Mouse (Mus musculus) MEL (cell line): ENCODE measurements around the gene Slc34a1. TPM values are rescaled to one million over a fixed set of nuclear protein-coding genes. Genes with fewer than 3 reads are reported as not detected.
A peak's percentile ranks its signal among the peaks of the same experiment; 100 is the strongest.

Experiments
- DNase-seq: peaks from one replicate; pipeline ENCODE4 v3.0.0; 2011; ENCODE audit warnings: low read depth, low spot score
- H3K27ac ChIP-seq: 2 replicates; pipeline ENCODE4 v1.5.1; 2012; ENCODE audit warnings: low read depth, mild to moderate bottlenecking, control low read depth, low read length, moderate library complexity; ENCODE audit not compliant: control insufficient read depth
- H3K27me3 ChIP-seq, 2 experiments: fragments of 150-350 bp in 1 of 2; sonication (generic) in 1 of 2; 2 replicates each; pipeline ENCODE4 v1.6.1; 2012; ENCODE audit warnings: low read length in 2 of 2, mild to moderate bottlenecking in 2 of 2, improper control_type of control experiment in 1 of 2, moderate library complexity in 1 of 2; ENCODE audit not compliant: insufficient read depth in 2 of 2, control insufficient read depth in 1 of 2
- H3K36me3 ChIP-seq, 2 experiments: 2 replicates each; pipeline ENCODE4 v1.6.1; 2012 to 2014; ENCODE audit warnings: low read length in 2 of 2, improper control_type of control experiment in 1 of 2, inconsistent platforms in 1 of 2, mild to moderate bottlenecking in 1 of 2; ENCODE audit not compliant: insufficient read depth in 2 of 2, control insufficient read depth in 1 of 2
- H3K4me1 ChIP-seq, 2 experiments: fragments of 150-350 bp in 1 of 2; sonication (generic) in 1 of 2; 2 replicates each; pipeline ENCODE4 v1.6.1; 2012; ENCODE audit warnings: low read length in 2 of 2, improper control_type of control experiment in 1 of 2, mild to moderate bottlenecking in 1 of 2; ENCODE audit not compliant: insufficient read depth in 2 of 2, control insufficient read depth in 1 of 2
- H3K4me3 ChIP-seq, 2 experiments: fragments of 150-350 bp in 1 of 2; sonication (generic) in 1 of 2; 2 replicates each; pipeline ENCODE4 v1.5.1; 2012; ENCODE audit warnings: low read depth in 2 of 2, low read length in 2 of 2, mild to moderate bottlenecking in 2 of 2, moderate library complexity in 2 of 2, control low read depth in 1 of 2, improper control_type of control experiment in 1 of 2; ENCODE audit not compliant: control insufficient read depth in 1 of 2, insufficient read depth in 1 of 2
- H3K79me2 ChIP-seq: 2 replicates; pipeline ENCODE4 v1.6.1; 2012; ENCODE audit warnings: mild to moderate bottlenecking, low read length, moderate library complexity; ENCODE audit not compliant: control insufficient read depth, poor library complexity, insufficient read depth
- H3K9ac ChIP-seq: 2 replicates; pipeline ENCODE4 v1.6.1; 2012; ENCODE audit warnings: low read depth, mild to moderate bottlenecking, control low read depth, low read length, moderate library complexity; ENCODE audit not compliant: control insufficient read depth, poor library complexity, severe bottlenecking
- H3K9me3 ChIP-seq: fragments of 150-350 bp; sonication (generic); replicated peaks from 2 replicates; pipeline ENCODE4 v1.6.1; 2012; ENCODE audit warnings: mild to moderate bottlenecking, low read length, improper control_type of control experiment, moderate library complexity; ENCODE audit not compliant: insufficient read depth
- BHLHE40 ChIP-seq: IDR thresholded peaks from 2 replicates; pipeline ENCODE4 v1.6.1; 2012; ENCODE audit warnings: low read depth, mild to moderate bottlenecking, inconsistent platforms, low read length, improper control_type of control experiment, borderline replicate concordance
- CHD1 ChIP-seq: IDR thresholded peaks from 2 replicates; pipeline ENCODE4 v1.6.1; 2012; ENCODE audit warnings: low read depth, mild to moderate bottlenecking, inconsistent platforms, low read length, improper control_type of control experiment
- CHD2 ChIP-seq: IDR thresholded peaks from 2 replicates; pipeline ENCODE4 v1.6.1; 2011; ENCODE audit warnings: low read length, improper control_type of control experiment
- CTCF ChIP-seq, 3 experiments: IDR thresholded peaks in 2 of 3; conservative IDR thresholded peaks in 1 of 3; 2 replicates each; pipeline ENCODE4 v1.5.1; 2011 to 2012; ENCODE audit warnings: low read length in 3 of 3, low read depth in 2 of 3, mild to moderate bottlenecking in 2 of 3, improper control_type of control experiment in 1 of 3, inconsistent platforms in 1 of 3, mixed read lengths in 1 of 3, moderate library complexity in 1 of 3; ENCODE audit not compliant: control insufficient read depth in 1 of 3, insufficient read depth in 1 of 3, poor library complexity in 1 of 3, severe bottlenecking in 1 of 3
- EP300 ChIP-seq, 2 experiments: IDR thresholded peaks; 2 replicates each; pipeline ENCODE4 v1.6.1; 2011; ENCODE audit warnings: improper control_type of control experiment in 2 of 2, low read length in 2 of 2, low read depth in 1 of 2, mild to moderate bottlenecking in 1 of 2
- GATA1 ChIP-seq: IDR thresholded peaks from 2 replicates; pipeline ENCODE4 v1.6.1; 2011; ENCODE audit warnings: low read depth, low read length, improper control_type of control experiment
- HCFC1 ChIP-seq: IDR thresholded peaks from 2 replicates; pipeline ENCODE4 v1.6.1; 2012; ENCODE audit warnings: low read depth, mild to moderate bottlenecking, inconsistent platforms, low read length, improper control_type of control experiment, moderate library complexity
- JUND ChIP-seq: IDR thresholded peaks from 2 replicates; pipeline ENCODE4 v1.6.1; 2011; ENCODE audit warnings: low read depth, mild to moderate bottlenecking, improper control_type of control experiment, low read length
- KAT2A ChIP-seq: conservative IDR thresholded peaks from 2 replicates; pipeline ENCODE4 v1.6.1; 2012; ENCODE audit warnings: low read depth, low read length, improper control_type of control experiment, inconsistent platforms
- MAFK ChIP-seq: IDR thresholded peaks from 2 replicates; pipeline ENCODE4 v1.6.1; 2011; ENCODE audit warnings: low read depth, mild to moderate bottlenecking, low read length, improper control_type of control experiment, borderline replicate concordance
- MEF2A ChIP-seq: IDR thresholded peaks from 2 replicates; pipeline ENCODE4 v1.6.1; 2014; ENCODE audit warnings: low read depth, mild to moderate bottlenecking, inconsistent platforms, low read length, improper control_type of control experiment; ENCODE audit not compliant: poor library complexity, insufficient replicate concordance, severe bottlenecking; ENCODE audit errors: extremely low read depth
- MXI1 ChIP-seq: IDR thresholded peaks from 2 replicates; pipeline ENCODE4 v1.6.1; 2011; ENCODE audit warnings: mild to moderate bottlenecking, low read depth, low read length, improper control_type of control experiment
- MYC ChIP-seq: IDR thresholded peaks from 2 replicates; pipeline ENCODE4 v1.6.1; 2011; ENCODE audit warnings: low read depth, mild to moderate bottlenecking, low read length, improper control_type of control experiment, moderate library complexity
- NELFE ChIP-seq: IDR thresholded peaks from 2 replicates; pipeline ENCODE4 v1.6.1; 2011; ENCODE audit warnings: low read depth, low read length, improper control_type of control experiment
- NRF1 ChIP-seq: IDR thresholded peaks from 2 replicates; pipeline ENCODE4 v1.6.1; 2014; ENCODE audit warnings: low read depth, mild to moderate bottlenecking, inconsistent platforms, low read length, improper control_type of control experiment, moderate library complexity; ENCODE audit not compliant: poor library complexity, insufficient read depth, severe bottlenecking
- POLR2AphosphoS2 ChIP-seq: IDR thresholded peaks from 2 replicates; pipeline ENCODE4 v1.6.1; 2011; ENCODE audit warnings: low read length, improper control_type of control experiment
- RAD21 ChIP-seq: IDR thresholded peaks from 2 replicates; pipeline ENCODE4 v1.6.1; 2011; ENCODE audit warnings: mild to moderate bottlenecking, low read depth, low read length, improper control_type of control experiment
- SIN3A ChIP-seq: IDR thresholded peaks from 2 replicates; pipeline ENCODE4 v1.6.1; 2012; ENCODE audit warnings: low read length, improper control_type of control experiment, inconsistent platforms
- TAL1 ChIP-seq: IDR thresholded peaks from 2 replicates; pipeline ENCODE4 v1.6.1; 2012; ENCODE audit warnings: mild to moderate bottlenecking, inconsistent platforms, low read length, moderate library complexity, mixed read lengths
- TBP ChIP-seq: IDR thresholded peaks from 2 replicates; pipeline ENCODE4 v1.8.0; 2011; ENCODE audit warnings: low read depth, low read length, improper control_type of control experiment
- UBTF ChIP-seq: IDR thresholded peaks from 2 replicates; pipeline ENCODE4 v1.6.1; 2012; ENCODE audit warnings: low read depth, mild to moderate bottlenecking, inconsistent platforms, low read length, improper control_type of control experiment, moderate library complexity, borderline replicate concordance; ENCODE audit not compliant: insufficient read depth
- USF1 ChIP-seq: IDR thresholded peaks from 2 replicates; pipeline ENCODE4 v1.6.1; 2014; ENCODE audit warnings: low read depth, mild to moderate bottlenecking, inconsistent platforms, low read length, improper control_type of control experiment, moderate library complexity
- USF2 ChIP-seq, 2 experiments: IDR thresholded peaks; 2 replicates each; pipeline ENCODE4 v1.6.1; 2011 to 2012; ENCODE audit warnings: improper control_type of control experiment in 2 of 2, low read length in 2 of 2, borderline replicate concordance in 1 of 2, inconsistent platforms in 1 of 2, low read depth in 1 of 2, mild to moderate bottlenecking in 1 of 2; ENCODE audit not compliant: insufficient read depth in 1 of 2
- ZC3H11A ChIP-seq: IDR thresholded peaks from 2 replicates; pipeline ENCODE4 v1.6.1; 2012; ENCODE audit warnings: low read depth, mild to moderate bottlenecking, inconsistent platforms, low read length, improper control_type of control experiment
- ZKSCAN1 ChIP-seq: IDR thresholded peaks from 2 replicates; pipeline ENCODE4 v1.6.1; 2012; ENCODE audit warnings: low read depth, mild to moderate bottlenecking, inconsistent platforms, low read length, improper control_type of control experiment, moderate library complexity
- ZMIZ1 ChIP-seq: IDR thresholded peaks from 2 replicates; pipeline ENCODE4 v1.6.1; 2012; ENCODE audit warnings: low read depth, mild to moderate bottlenecking, inconsistent platforms, low read length, improper control_type of control experiment, moderate library complexity
- polyA plus RNA-seq, 2 experiments: library from polyadenylated mRNA; stranded (reverse) in 1 of 2; unstranded in 1 of 2; fragments of >175 nt in 1 of 2; fragments of >200 nt in 1 of 2; gene quantifications; 2 replicates each; pipeline versions ENCODE4 v1.2.1 to v1.2.4; 2012; ENCODE audit warnings: low replicate concordance in 2 of 2, low read depth in 1 of 2; ENCODE audit not compliant: insufficient read length in 2 of 2, insufficient read depth in 1 of 2, missing spikeins in 1 of 2
- total RNA-seq: library from RNA; depleted of rRNA; stranded (reverse); fragments of 300-350 nt; gene quantifications from 2 replicates; pipeline ENCODE4 v1.2.3, GENCODE M21; 2012

The Slc34a1 gene
- total and polyA plus RNA-seq, 3 experiments = not detected

GRCm38 (mm10) chr13:55403266-55403665 lies 5.3 kb downstream of the Slc34a1 start:
- TF ChIP-seq ZC3H11A = no peak
- TF ChIP-seq TAL1 = no peak
- TF ChIP-seq MYC = no peak
- no peak for TF ChIP-seq CHD2
- TF ChIP-seq MEF2A = no peak
- no peak for TF ChIP-seq USF2 (IDR thresholded peaks at IDR 0.05; ENCODE audit: borderline replicate concordance in 1 of 2, insufficient read depth in 1 of 2, low read depth in 1 of 2, low read length in 2 of 2)
- no peak for TF ChIP-seq EP300 (IDR thresholded peaks at IDR 0.05; ENCODE audit: low read depth in 1 of 2, low read length in 2 of 2)
- TF ChIP-seq MAFK = no peak
- TF ChIP-seq POLR2AphosphoS2 = no peak
- TF ChIP-seq CTCF (IDR thresholded peaks at IDR 0.05 in 2 of 3, conservative IDR thresholded peaks at IDR 0.05 in 1 of 3; ENCODE audit: control insufficient read depth in 1 of 3, insufficient read depth in 1 of 3, low read depth in 2 of 3, low read length in 3 of 3, poor library complexity in 1 of 3, severe bottlenecking in 1 of 3) = no peak
- TF ChIP-seq TBP = no peak
- no peak for TF ChIP-seq KAT2A
- TF ChIP-seq ZMIZ1 = no peak
- TF ChIP-seq GATA1 = no peak
- TF ChIP-seq ZKSCAN1 = no peak
- TF ChIP-seq NRF1 = no peak
- TF ChIP-seq HCFC1 = no peak
- TF ChIP-seq USF1 = no peak
- Histone ChIP-seq H3K4me1 (0 out of 4 replicates have a peak, but pooled peaks cover 0 to 3% of the 10 kb centered on the region in 2 experiments), H3K9ac (no peak overlapping the region), H3K27me3 (peaks cover 2 to 11% of the 10 kb centered on the region in 2 experiments; a peak in 3 of 4 replicates), H3K79me2 (no peaks in the 10 kb centered on the region), H3K9me3 (no peaks in the 10 kb centered on the region), H3K4me3 (no peak overlapping the region), H3K27ac (no peak overlapping the region), H3K36me3 (no peaks in the 10 kb centered on the region)
- no peak for DNase-seq

DNA sequence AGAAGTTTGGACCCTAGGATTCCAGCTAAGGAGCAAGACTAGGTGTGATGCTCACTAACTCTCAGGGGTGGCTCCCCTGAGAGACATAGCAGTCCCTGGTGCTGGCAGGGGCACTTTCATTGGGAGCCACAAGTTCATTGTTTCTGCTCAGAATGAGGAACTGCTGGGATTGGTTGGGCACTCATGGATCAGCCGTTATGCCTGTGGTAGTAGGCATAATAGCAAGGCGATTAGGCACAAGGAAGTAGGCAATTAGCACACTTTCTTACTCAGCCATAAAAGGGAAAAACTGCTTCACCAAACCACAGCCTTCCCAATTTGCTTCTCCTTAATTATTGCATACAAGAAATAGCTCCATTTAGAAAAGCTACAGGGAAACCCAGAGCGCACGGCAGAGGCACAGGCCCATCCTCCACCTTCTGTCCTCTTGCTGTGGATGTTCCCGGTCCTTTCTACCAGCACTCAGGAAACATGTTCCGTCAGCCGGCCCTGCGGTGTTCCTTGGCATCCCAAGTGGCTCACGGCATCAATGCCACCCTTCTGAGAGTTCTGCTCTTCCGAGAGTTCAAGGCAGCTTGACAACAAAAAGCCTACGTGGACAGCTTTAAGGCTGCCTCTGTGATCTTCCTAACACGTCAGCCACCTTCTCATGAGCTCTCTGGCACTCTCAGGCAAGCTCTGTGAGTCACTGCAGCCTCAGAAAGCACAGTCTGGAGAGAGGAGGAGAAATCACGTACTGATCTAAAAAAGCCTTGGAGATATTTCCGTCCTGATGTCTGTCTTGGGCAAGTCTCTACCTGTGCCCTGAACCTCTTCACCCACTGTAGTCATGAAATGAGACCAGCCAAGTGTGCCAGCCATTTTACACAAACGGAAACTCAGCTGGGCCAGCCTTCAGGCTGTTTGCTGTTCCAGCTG lies 6.2 kb downstream of the Slc34a1 start:
- peaks cover 2 to 10% of the 10 kb centered on the region in 2 experiments; a peak in 3 of 4 replicates for H3K27me3 ChIP-seq
- peak; percentile 26 for DNase-seq
- no peak overlapping the region for H3K9ac ChIP-seq
- H3K9me3 ChIP-seq = no peaks in the 10 kb centered on the region
- TF ChIP-seq NELFE (no peak), CHD1 (no peak), MEF2A (no peak), MXI1 (no peak), RAD21 (no peak), JUND (no peak), SIN3A (no peak), ZMIZ1 (no peak), UBTF (no peak), TBP (no peak), BHLHE40 (no peak), MYC (no peak), USF2 (IDR thresholded peaks at IDR 0.05; ENCODE audit: borderline replicate concordance in 1 of 2, insufficient read depth in 1 of 2, low read depth in 1 of 2, low read length in 2 of 2) (no peak)
- H3K27ac ChIP-seq = no peak overlapping the region
- H3K79me2 ChIP-seq = no peaks in the 10 kb centered on the region
- 0 out of 4 replicates have a peak, but pooled peaks cover 0 to 3% of the 10 kb centered on the region in 2 experiments for H3K4me1 ChIP-seq
- H3K36me3 ChIP-seq = no peaks in the 10 kb centered on the region
- no peak overlapping the region for H3K4me3 ChIP-seq
